Mouse (Mus musculus) heart, embryonic 12.5 days (tissue): ENCODE measurements around the gene Trim30a. TPM values are rescaled to one million over a fixed set of nuclear protein-coding genes. Genes with fewer than 3 reads are reported as not detected.
"Not testable (repeated sequence)": the region's sequence is repeated elsewhere in the genome, so short reads cannot be mapped to it uniquely, and the experiment has no call there.

Experiments used
- ATAC-seq: fragments of 200-750 bp; cut with Nextera tagmentation; 2 replicates; pipeline ENCODE4 v1.8.0; 2017; ENCODE audit warnings: moderate TSS enrichment, moderate library complexity; ENCODE audit not compliant: insufficient number of reproducible peaks, low FRiP score
- H3K27ac ChIP-seq: fragments of 300-500 bp; sonication (generic); 2 replicates; pipeline ENCODE4 v1.5.1; 2016; ENCODE audit warnings: mild to moderate bottlenecking, moderate library complexity; ENCODE audit not compliant: poor library complexity, severe bottlenecking
- H3K27me3 ChIP-seq: fragments of 300-500 bp; sonication (generic); replicated peaks from 2 replicates; pipeline ENCODE4 v1.6.1; 2016; ENCODE audit warnings: mild to moderate bottlenecking, moderate library complexity
- H3K36me3 ChIP-seq: fragments of 300-500 bp; sonication (generic); 2 replicates; pipeline ENCODE4 v1.6.1; 2016; ENCODE audit warnings: mild to moderate bottlenecking, moderate library complexity
- H3K4me1 ChIP-seq: fragments of 300-500 bp; sonication (generic); replicated peaks from 2 replicates; pipeline ENCODE4 v1.6.1; 2016; ENCODE audit warnings: mild to moderate bottlenecking
- H3K4me2 ChIP-seq: fragments of 300-500 bp; sonication (generic); 2 replicates; pipeline ENCODE4 v1.6.1; 2016; ENCODE audit warnings: mild to moderate bottlenecking, moderate library complexity
- H3K4me3 ChIP-seq: fragments of 300-500 bp; sonication (generic); 2 replicates; pipeline ENCODE4 v1.5.1; 2016; ENCODE audit warnings: mild to moderate bottlenecking
- H3K9ac ChIP-seq: fragments of 300-500 bp; sonication (generic); 2 replicates; pipeline ENCODE4 v1.6.1; 2016; ENCODE audit warnings: mild to moderate bottlenecking, moderate library complexity
- H3K9me3 ChIP-seq: fragments of 300-500 bp; sonication (generic); replicated peaks from 2 replicates; pipeline ENCODE4 v1.6.1; 2016; ENCODE audit warnings: mild to moderate bottlenecking, moderate library complexity
- WGBS: fragments of 180-500 bp; shearing (Covaris S2); methylation state at CpG from one replicate; pipeline ENCODE4 v1.1.7; 2016; 5-methylcytosine and 5-hydroxymethylcytosine counted together
- polyA plus RNA-seq: library from polyadenylated mRNA; unstranded; fragments of >200 nt; fragmentation: Nextera tagmentation; extraction: Ambion mirVana; gene quantifications from 2 replicates; pipeline ENCODE4 v1.2.1, GENCODE M21; 2016

Gene Trim30a
- polyA plus RNA-seq = 0.49 and 0.76 TPM in 2 replicates

- Histone ChIP-seq H3K4me2 (no peak within 1 kb of the TSS), H3K9me3 (no peaks in the 10 kb centered on the region), H3K27ac (no peak within 1 kb of the TSS), H3K4me3 (no peak within 1 kb of the TSS), H3K27me3 (no peaks in the 10 kb centered on the region), H3K36me3 (no peaks in the 10 kb centered on the region), H3K4me1 (no peaks in the 10 kb centered on the region), H3K9ac (no peak within 1 kb of the TSS)
- 48% methylated on average over 3 of the region's 3 CpGs for WGBS
- ATAC-seq = no peak
Measured at GRCm38 (mm10) chr7:104465065-104465744, at the start of gene Trim30a. Trim30a (minus strand) TSS chr7:104465193.

DNA sequence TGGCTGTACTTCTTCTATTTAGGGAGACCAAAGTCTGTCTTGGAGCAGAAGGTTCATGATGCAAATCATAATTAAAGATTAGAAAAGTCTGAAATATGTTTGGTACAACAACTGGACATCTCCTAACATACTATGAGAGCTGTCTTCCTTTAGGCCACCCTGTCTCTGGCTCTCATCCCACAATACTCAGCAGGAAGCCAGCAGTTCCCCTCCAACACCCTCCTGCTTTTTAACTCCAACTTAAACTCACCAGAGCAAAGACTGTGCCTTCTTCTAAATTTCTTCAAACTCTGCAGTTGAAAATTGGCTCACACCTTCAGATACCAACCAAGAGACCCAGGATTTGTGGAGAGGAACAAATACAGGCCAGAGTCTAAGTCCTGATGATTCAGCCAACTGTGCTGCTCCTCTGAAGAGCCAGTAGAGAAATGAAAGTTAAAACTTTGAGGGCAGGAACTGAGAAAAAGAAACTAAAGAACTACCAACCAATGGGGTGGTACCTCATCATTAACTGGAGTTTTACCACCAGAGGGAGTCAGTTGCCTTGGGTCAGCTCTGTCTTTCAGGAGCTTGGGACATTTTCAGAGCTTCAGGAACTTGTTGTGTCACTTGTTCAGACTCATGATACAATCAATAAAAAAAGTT, 42.5 kb upstream of the Trim30a start, which contains the start of gene Trim30d:
Gene Trim30d (minus strand): TSS at position 429 of the 645 bp plus-strand sequence.
- not testable (repeated sequence) for H3K27ac ChIP-seq, H3K27me3 ChIP-seq

DNA sequence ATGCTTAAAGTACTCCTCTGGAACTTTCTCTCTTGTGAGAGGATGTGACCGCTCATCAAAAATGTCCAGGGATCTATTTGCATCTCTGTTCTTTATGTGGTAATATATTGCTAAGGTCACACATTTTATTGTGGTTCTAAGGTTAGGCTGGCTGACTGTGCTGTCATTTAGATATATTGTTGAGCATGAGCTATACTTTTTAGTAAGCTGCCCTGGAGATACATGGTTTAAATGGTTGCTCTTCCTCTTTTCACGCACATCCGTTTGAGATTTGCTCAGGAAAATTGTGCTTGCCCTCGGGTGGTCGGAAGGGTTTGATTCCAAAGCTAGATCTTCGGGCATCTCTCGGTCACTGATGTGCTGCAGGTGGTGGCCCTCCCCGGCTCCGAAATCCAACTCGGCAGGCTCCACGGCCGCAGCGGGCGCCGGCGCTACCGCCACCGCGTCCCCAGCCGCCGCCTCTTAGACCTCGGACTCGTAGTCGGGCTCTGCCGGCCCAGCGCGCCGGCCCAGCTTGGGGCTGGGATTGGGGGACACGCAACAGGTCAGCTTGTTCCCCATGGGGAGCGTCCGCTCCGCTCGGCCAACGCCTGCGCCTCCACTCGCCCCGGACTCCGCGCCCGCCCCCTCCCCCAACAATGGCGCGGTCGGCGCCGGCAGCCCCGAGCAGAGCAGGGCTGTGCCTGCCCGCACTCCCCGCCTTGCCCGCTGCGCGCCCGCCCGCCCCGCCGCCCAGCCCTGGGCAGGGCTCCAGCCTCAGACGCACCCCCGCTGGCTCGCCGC, 36.8 kb upstream of the Trim30a start:
- 2% methylated on average over 59 of the region's 59 CpGs for WGBS

More for the DNA sequence above, 42.5 kb upstream of the Trim30a start, which contains the start of gene Trim30d:
- not testable (repeated sequence) for H3K9me3 ChIP-seq, H3K4me2 ChIP-seq, H3K9ac ChIP-seq, H3K4me1 ChIP-seq, ATAC-seq, H3K4me3 ChIP-seq, H3K36me3 ChIP-seq

GRCm38 (mm10) chr7:104501186-104501585, 36.2 kb upstream of the Trim30a start:
- H3K27me3 ChIP-seq, H3K4me1 ChIP-seq, ATAC-seq, H3K9me3 ChIP-seq, H3K4me3 ChIP-seq, H3K36me3 ChIP-seq, H3K4me2 ChIP-seq, H3K27ac ChIP-seq, H3K9ac ChIP-seq: not testable (repeated sequence)
- WGBS = 65% methylated on average over 6 of the region's 6 CpGs

More for the DNA sequence above, 36.8 kb upstream of the Trim30a start:
- Histone ChIP-seq H3K27ac (no peak overlapping the region), H3K4me1 (no peaks in the 10 kb centered on the region), H3K4me3 (peak overlapping the region; percentile 60), H3K4me2 (peak overlapping the region; percentile 78), H3K9ac (peak overlapping the region; percentile 42), H3K36me3 (no peaks in the 10 kb centered on the region), H3K9me3 (no peaks in the 10 kb centered on the region), H3K27me3 (no peaks in the 10 kb centered on the region)
- ATAC-seq = peak; percentile 80

- not testable (repeated sequence) for H3K9ac ChIP-seq, ATAC-seq, H3K27me3 ChIP-seq, H3K36me3 ChIP-seq, H3K4me1 ChIP-seq, H3K4me3 ChIP-seq, H3K27ac ChIP-seq, H3K4me2 ChIP-seq, H3K9me3 ChIP-seq
- WGBS = 71% methylated on average over 7 of the region's 8 CpGs
Measured at GRCm38 (mm10) chr7:104499464-104499863, 34.5 kb upstream of the Trim30a start.

- Histone ChIP-seq H3K27ac (no peak overlapping the region), H3K9ac (no peak overlapping the region), H3K4me1 (no peaks in the 10 kb centered on the region), H3K4me3 (no peak overlapping the region), H3K36me3 (no peaks in the 10 kb centered on the region), H3K9me3 (no peaks in the 10 kb centered on the region), H3K4me2 (no peak overlapping the region), H3K27me3 (no peaks in the 10 kb centered on the region)
- 42% methylated on average over 2 of the region's 2 CpGs for WGBS
- peak; percentile 59; the same call in 1 of the 2 replicates for ATAC-seq
Measured at GRCm38 (mm10) chr7:104445961-104446645, 18.9 kb downstream of the Trim30a start.

DNA sequence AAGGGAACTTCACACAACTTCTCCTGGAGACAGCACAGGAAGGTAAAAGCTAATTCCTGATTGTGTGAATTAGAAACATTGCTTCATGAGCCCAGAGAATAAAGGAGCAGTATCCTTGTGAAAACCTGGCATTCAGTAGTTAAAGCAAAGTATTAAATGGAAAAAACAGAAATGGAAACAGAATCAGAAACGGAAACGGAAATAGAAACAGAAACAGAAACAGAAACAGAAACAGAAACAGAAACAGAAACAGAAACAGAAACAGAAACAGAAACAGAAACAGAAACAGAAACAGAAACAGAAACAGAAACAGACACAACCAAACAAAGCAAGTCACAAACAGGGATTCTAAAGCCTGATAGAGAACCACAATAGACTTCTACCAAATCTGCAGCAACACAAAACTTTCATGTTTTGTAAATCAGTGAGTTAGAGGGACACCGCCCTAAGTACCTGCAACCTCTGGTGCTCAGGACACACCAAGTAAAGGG, 60.5 kb downstream of the Trim30a start:
- H3K4me3 ChIP-seq = no peak overlapping the region
- 85% methylated on average over 3 of the region's 3 CpGs for WGBS
- H3K9me3 ChIP-seq = 0 out of 2 replicates have a peak, but pooled peaks cover 2% of the 10 kb centered on the region
- no peak overlapping the region for H3K4me2 ChIP-seq
- no peak overlapping the region for H3K9ac ChIP-seq
- no peaks in the 10 kb centered on the region for H3K27me3 ChIP-seq
- H3K27ac ChIP-seq = no peak overlapping the region
- H3K36me3 ChIP-seq = no peaks in the 10 kb centered on the region
- ATAC-seq = no peak
- no peaks in the 10 kb centered on the region for H3K4me1 ChIP-seq

GRCm38 (mm10) chr7:104401140-104401539, 63.9 kb downstream of the Trim30a start:
- Histone ChIP-seq H3K4me2 (no peak overlapping the region), H3K4me1 (no peaks in the 10 kb centered on the region), H3K27ac (no peak overlapping the region), H3K27me3 (no peaks in the 10 kb centered on the region), H3K9ac (no peak overlapping the region), H3K9me3 (0 out of 2 replicates have a peak, but pooled peaks cover 2% of the 10 kb centered on the region), H3K4me3 (no peak overlapping the region), H3K36me3 (no peaks in the 10 kb centered on the region)
- ATAC-seq = no peak

GRCm38 (mm10) chr7:104400698-104401097, 64.3 kb downstream of the Trim30a start, which contains the start of gene Trim30c:
Trim30c (minus strand) TSS chr7:104400837.
- Histone ChIP-seq H3K27ac (no peak within 1 kb of the TSS), H3K4me2 (no peak within 1 kb of the TSS), H3K36me3 (no peaks in the 10 kb centered on the region), H3K4me1 (no peaks in the 10 kb centered on the region), H3K9me3 (0 out of 2 replicates have a peak, but pooled peaks cover 2% of the 10 kb centered on the region), H3K9ac (no peak within 1 kb of the TSS), H3K4me3 (no peak within 1 kb of the TSS), H3K27me3 (no peaks in the 10 kb centered on the region)
- WGBS = 69% methylated on average over 1 of the region's 1 CpGs
- no peak for ATAC-seq

DNA sequence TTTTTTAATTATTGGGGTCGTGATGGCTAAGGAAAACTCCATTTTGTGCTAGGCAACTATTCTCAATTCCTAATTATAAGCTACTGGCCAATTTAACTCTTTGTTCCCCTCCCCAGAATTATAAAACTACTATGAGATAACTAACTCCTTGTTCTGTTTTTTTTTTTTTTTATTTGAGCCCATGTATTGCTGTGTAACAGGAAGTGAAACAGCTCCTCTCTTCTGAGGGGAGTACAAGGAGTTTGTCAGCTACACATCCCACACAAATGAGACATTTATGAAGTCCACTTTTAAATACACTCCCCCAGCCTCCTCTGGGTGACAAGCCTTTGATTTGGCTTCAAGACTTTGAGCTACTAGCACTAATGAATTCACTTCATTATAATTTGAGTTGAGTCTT, 66.5 kb downstream of the Trim30a start:
- Histone ChIP-seq H3K4me1 (no peaks in the 10 kb centered on the region), H3K4me3 (no peak overlapping the region), H3K4me2 (no peak overlapping the region), H3K36me3 (no peaks in the 10 kb centered on the region), H3K9ac (no peak overlapping the region), H3K27me3 (no peaks in the 10 kb centered on the region), H3K9me3 (no peaks in the 10 kb centered on the region), H3K27ac (no peak overlapping the region)
- no peak for ATAC-seq
- 60% methylated on average over 1 of the region's 1 CpGs for WGBS
